Mouse (Mus musculus) liver, embryonic 14.5 days (tissue): Measurements from ENCODE around the gene Itgb1bp2. TPM values are rescaled to one million over a fixed set of nuclear protein-coding genes. Genes with fewer than 3 reads are reported as not detected.
"Not testable (repeated sequence)": the region's sequence is repeated elsewhere in the genome, so short reads cannot be mapped to it uniquely, and the experiment has no call there.

Experiments used
- ATAC-seq: fragments of 200-750 bp; cut with Nextera tagmentation; 2 replicates; pipeline ENCODE4 v1.8.0; 2017; ENCODE audit warnings: moderate number of reproducible peaks, mild to moderate bottlenecking, moderate library complexity; ENCODE audit not compliant: insufficient read depth
- DNase-seq, 3 experiments: peaks; one replicate each; pipeline ENCODE4 v3.0.0-alpha.2; 2012 to 2013; ENCODE audit warnings: low read depth in 3 of 3, low spot score in 3 of 3
- H3K27ac ChIP-seq: fragments of 300-500 bp; sonication (generic); 2 replicates; pipeline ENCODE4 v1.5.1; 2014; ENCODE audit warnings: moderate library complexity, mild to moderate bottlenecking, control low read depth, inconsistent platforms
- H3K27me3 ChIP-seq: fragments of 300-500 bp; sonication (generic); 2 replicates; pipeline ENCODE4 v1.6.1; 2014; ENCODE audit warnings: mild to moderate bottlenecking, low read length, moderate library complexity; ENCODE audit not compliant: control insufficient read depth, insufficient read depth
- H3K36me3 ChIP-seq: fragments of 300-500 bp; sonication (generic); replicated peaks from 2 replicates; pipeline ENCODE4 v1.6.1; 2014; ENCODE audit warnings: low read depth; ENCODE audit not compliant: control insufficient read depth, insufficient read depth
- H3K4me1 ChIP-seq, 2 experiments: fragments of 200-500 bp in 1 of 2; fragments of 300-500 bp in 1 of 2; sonication (generic) in 1 of 2; replicated peaks; 2 replicates each; pipeline ENCODE4 v1.6.1; 2012 to 2014; ENCODE audit warnings: antibody characterized with exemption in 1 of 2, inconsistent platforms in 1 of 2, low read length in 1 of 2; ENCODE audit not compliant: control insufficient read depth in 2 of 2, insufficient read depth in 2 of 2
- H3K4me2 ChIP-seq: fragments of 300-500 bp; sonication (generic); 2 replicates; pipeline ENCODE4 v1.6.1; 2014; ENCODE audit warnings: low read depth, mild to moderate bottlenecking, control low read depth, moderate library complexity
- H3K4me3 ChIP-seq, 2 experiments: fragments of 200-500 bp in 1 of 2; fragments of 300-500 bp in 1 of 2; sonication (generic) in 1 of 2; 2 replicates each; pipeline ENCODE4 v1.5.1; 2012 to 2014; ENCODE audit warnings: low read depth in 2 of 2, low read length in 2 of 2, mild to moderate bottlenecking in 2 of 2, control low read depth in 1 of 2, inconsistent platforms in 1 of 2, moderate library complexity in 1 of 2; ENCODE audit not compliant: insufficient read depth in 1 of 2
- H3K9ac ChIP-seq: fragments of 300-500 bp; sonication (generic); replicated peaks from 2 replicates; pipeline ENCODE4 v1.6.1; 2014; ENCODE audit warnings: mild to moderate bottlenecking, control low read depth, moderate library complexity
- H3K9me3 ChIP-seq: fragments of 300-500 bp; sonication (generic); 2 replicates; pipeline ENCODE4 v1.6.1; 2016; ENCODE audit warnings: low read length, mixed read lengths; ENCODE audit not compliant: control insufficient read depth
- CTCF ChIP-seq: IDR thresholded peaks from 2 replicates; pipeline ENCODE4 v1.5.1; 2016; ENCODE audit warnings: antibody characterized with exemption, low read depth, control low read depth
- EP300 ChIP-seq: IDR thresholded peaks from 2 replicates; pipeline ENCODE4 v1.6.1; 2016; ENCODE audit warnings: antibody characterized with exemption, low read depth
- WGBS: fragments of 180-500 bp; shearing (Covaris S2); extraction: QIAGEN DNeasy Blood & Tissue Kit; methylation state at CpG from one replicate; pipeline ENCODE4 v1.1.7; 2014; ENCODE audit not compliant: insufficient replicate concordance; 5-methylcytosine and 5-hydroxymethylcytosine counted together
- polyA plus RNA-seq, 2 experiments: library from polyadenylated mRNA; depleted of rRNA in 1 of 2; stranded (reverse) in 1 of 2; unstranded in 1 of 2; fragments of >200 nt; fragmentation: Nextera tagmentation in 1 of 2; extraction: Ambion mirVana in 1 of 2; gene quantifications; 2 replicates each; pipeline versions ENCODE4 v1.2.1 to v1.2.3; 2012 to 2014

The Itgb1bp2 gene
- polyA plus RNA-seq, 2 experiments: 0.17 to 0.96 TPM

- Histone ChIP-seq H3K4me1 (no peaks in the 10 kb centered on the region), H3K36me3 (peaks cover 17% of the 10 kb centered on the region), H3K9ac (no peak overlapping the region), H3K4me2 (no peak overlapping the region), H3K4me3 (no peak overlapping the region), H3K9me3 (no peaks in the 10 kb centered on the region), H3K27me3 (no peaks in the 10 kb centered on the region), H3K27ac (no peak overlapping the region)
- WGBS: 33% methylated on average over 1 of the region's 1 CpGs
- TF ChIP-seq CTCF: no peak
- TF ChIP-seq EP300: no peak
- DNase-seq (no peak), ATAC-seq (no peak)
Observed at GRCm38 (mm10) chrX:101451147-101451546, 2.3 kb downstream of the Itgb1bp2 start.

GRCm38 (mm10) chrX:101451591-101451990, 2.7 kb downstream of the Itgb1bp2 start:
- ATAC-seq (no peak), DNase-seq (no peak)
- no peak overlapping the region for H3K4me2 ChIP-seq
- peaks cover 14% of the 10 kb centered on the region for H3K36me3 ChIP-seq
- no peak overlapping the region for H3K27ac ChIP-seq
- TF ChIP-seq EP300 (no peak), CTCF (no peak)
- WGBS: 80% methylated on average over 3 of the region's 3 CpGs
- no peak overlapping the region for H3K9ac ChIP-seq
- H3K9me3 ChIP-seq: no peaks in the 10 kb centered on the region
- H3K4me1 ChIP-seq: no peaks in the 10 kb centered on the region
- no peaks in the 10 kb centered on the region for H3K27me3 ChIP-seq
- H3K4me3 ChIP-seq: no peak overlapping the region

- no peak for DNase-seq
- Histone ChIP-seq H3K4me1 (no peaks in the 10 kb centered on the region), H3K27ac (no peak overlapping the region), H3K9me3 (no peaks in the 10 kb centered on the region), H3K4me2 (no peak overlapping the region), H3K9ac (no peak overlapping the region), H3K36me3 (no peaks in the 10 kb centered on the region), H3K4me3 (no peak overlapping the region), H3K27me3 (no peaks in the 10 kb centered on the region)
- no peak for TF ChIP-seq EP300
- no peak for TF ChIP-seq CTCF
- 87% methylated on average over 4 of the region's 4 CpGs for WGBS
- ATAC-seq: no peak
Observed at GRCm38 (mm10) chrX:101472202-101472601, 23.3 kb downstream of the Itgb1bp2 start.

GRCm38 (mm10) chrX:101481604-101482350, 32.9 kb downstream of the Itgb1bp2 start:
- H3K27me3 ChIP-seq: no peaks in the 10 kb centered on the region
- no peaks in the 10 kb centered on the region for H3K9me3 ChIP-seq
- no peak overlapping the region for H3K9ac ChIP-seq
- no peak overlapping the region for H3K27ac ChIP-seq
- ATAC-seq (no peak), DNase-seq (no peak)
- H3K4me1 ChIP-seq: no peaks in the 10 kb centered on the region
- no peak for TF ChIP-seq CTCF
- TF ChIP-seq EP300: no peak
- no peak overlapping the region for H3K4me2 ChIP-seq
- no peaks in the 10 kb centered on the region for H3K36me3 ChIP-seq
- 69% methylated on average over 6 of the region's 6 CpGs for WGBS
- no peak overlapping the region for H3K4me3 ChIP-seq

- not testable (repeated sequence) for H3K4me1 ChIP-seq, H3K9me3 ChIP-seq, ATAC-seq, H3K9ac ChIP-seq, H3K4me2 ChIP-seq, H3K4me3 ChIP-seq, H3K27ac ChIP-seq, H3K27me3 ChIP-seq, H3K36me3 ChIP-seq
- TF ChIP-seq CTCF: peak; percentile 90
- 25% methylated on average over 10 of the region's 12 CpGs for WGBS
- peak; percentile 1 to 7 (median 4) for DNase-seq
Observed at GRCm38 (mm10) chrX:101486487-101487152, 37.7 kb downstream of the Itgb1bp2 start.

Other genes starting within 250 kb of the Itgb1bp2 start
- 8.2 and 11.3 TPM in 2 replicates for gene Snx12, start 226.5 kb upstream of the Itgb1bp2 start, polyA plus RNA-seq (2012; rRNA removed)
- gene Snx12, start 226.5 kb upstream of the Itgb1bp2 start, polyA plus RNA-seq (2014; fragmentation: Nextera tagmentation; extraction: Ambion mirVana): 15.9 and 16.8 TPM in 2 replicates
- 10.3 and 11.8 TPM in 2 replicates for gene Foxo4, start 194.6 kb upstream of the Itgb1bp2 start, polyA plus RNA-seq (2012; rRNA removed)
- gene Foxo4, start 194.6 kb upstream of the Itgb1bp2 start, polyA plus RNA-seq (2014; fragmentation: Nextera tagmentation; extraction: Ambion mirVana): 1.4 and 1.8 TPM in 2 replicates
- 0.06 TPM in 1 of 2 replicates, not detected in the other for gene Gm614, start 185.1 kb upstream of the Itgb1bp2 start, polyA plus RNA-seq (2012; rRNA removed)
- not detected in 2 replicates for gene Gm614, start 185.1 kb upstream of the Itgb1bp2 start, polyA plus RNA-seq (2014; fragmentation: Nextera tagmentation; extraction: Ambion mirVana)
- 5.5 and 6.4 TPM in 2 replicates for gene Il2rg, start 180.8 kb upstream of the Itgb1bp2 start, polyA plus RNA-seq (2012; rRNA removed)
- gene Il2rg, start 180.8 kb upstream of the Itgb1bp2 start, polyA plus RNA-seq (2014; fragmentation: Nextera tagmentation; extraction: Ambion mirVana): 7.8 and 8.3 TPM in 2 replicates
- not detected in 2 replicates for gene Gm20489, start 180.1 kb upstream of the Itgb1bp2 start, polyA plus RNA-seq (2012; rRNA removed)
- not detected in 2 replicates for gene Gm20489, start 180.1 kb upstream of the Itgb1bp2 start, polyA plus RNA-seq (2014; fragmentation: Nextera tagmentation; extraction: Ambion mirVana)
- 34.3 and 37.8 TPM in 2 replicates for gene Med12, start 175.1 kb upstream of the Itgb1bp2 start, polyA plus RNA-seq (2012; rRNA removed)
- gene Med12, start 175.1 kb upstream of the Itgb1bp2 start, polyA plus RNA-seq (2014; fragmentation: Nextera tagmentation; extraction: Ambion mirVana): 21.9 and 27.5 TPM in 2 replicates
- gene Nlgn3, start 149.9 kb upstream of the Itgb1bp2 start, polyA plus RNA-seq (2012; rRNA removed): 0.03 and 0.06 TPM in 2 replicates
- gene Nlgn3, start 149.9 kb upstream of the Itgb1bp2 start, polyA plus RNA-seq (2014; fragmentation: Nextera tagmentation; extraction: Ambion mirVana): 0.05 and 0.08 TPM in 2 replicates
- gene Gjb1, start 72.7 kb upstream of the Itgb1bp2 start, polyA plus RNA-seq (2012; rRNA removed): 42.1 and 62.5 TPM in 2 replicates
- 52.5 and 56.6 TPM in 2 replicates for gene Gjb1, start 72.7 kb upstream of the Itgb1bp2 start, polyA plus RNA-seq (2014; fragmentation: Nextera tagmentation; extraction: Ambion mirVana)
- 9.6 and 11.4 TPM in 2 replicates for gene Zmym3, start 28.2 kb upstream of the Itgb1bp2 start, polyA plus RNA-seq (2012; rRNA removed)
- 4.3 and 4.4 TPM in 2 replicates for gene Zmym3, start 28.2 kb upstream of the Itgb1bp2 start, polyA plus RNA-seq (2014; fragmentation: Nextera tagmentation; extraction: Ambion mirVana)
- 78.8 and 117 TPM in 2 replicates for gene Nono, start 19.8 kb upstream of the Itgb1bp2 start, polyA plus RNA-seq (2012; rRNA removed)
- gene Nono, start 19.8 kb upstream of the Itgb1bp2 start, polyA plus RNA-seq (2014; fragmentation: Nextera tagmentation; extraction: Ambion mirVana): 103 and 113 TPM in 2 replicates
- 6.4 and 12.5 TPM in 2 replicates for gene Taf1, start 83.6 kb downstream of the Itgb1bp2 start, polyA plus RNA-seq (2012; rRNA removed)
- gene Taf1, start 83.6 kb downstream of the Itgb1bp2 start, polyA plus RNA-seq (2014; fragmentation: Nextera tagmentation; extraction: Ambion mirVana): 5.8 and 6.1 TPM in 2 replicates
- gene Ogt, start 191.0 kb downstream of the Itgb1bp2 start, polyA plus RNA-seq (2012; rRNA removed): 42.8 and 54.2 TPM in 2 replicates
- gene Ogt, start 191.0 kb downstream of the Itgb1bp2 start, polyA plus RNA-seq (2014; fragmentation: Nextera tagmentation; extraction: Ambion mirVana): 49.8 and 57.2 TPM in 2 replicates